Mouse (Mus musculus): ENCODE measurements around the gene Catsper3. TPM values are rescaled to one million over a fixed set of nuclear protein-coding genes. Genes with fewer than 3 reads are reported as not detected.

The Catsper3 gene
- polyA plus RNA-seq, 1 experiment, result not detected

GRCm38 (mm10) chr13:55830833-55831721, 46.7 kb downstream of the Catsper3 start:
- 2% methylated on average over 60 of the region's 82 CpGs for WGBS
- peak overlapping the region; percentile 93 for H3K4me3 ChIP-seq (ENCODE audit: low read depth, low read length)
- TF ChIP-seq POLR2A (IDR thresholded peaks at IDR 0.05; ENCODE audit: low read depth, low read length), result no peak
- no peak for TF ChIP-seq CTCF (IDR thresholded peaks at IDR 0.05; ENCODE audit: extremely low read depth, insufficient read length, insufficient replicate concordance, low read depth, low read length)
- peaks cover 41% of the 10 kb centered on the region for H3K27me3 ChIP-seq (ENCODE audit: control insufficient read depth, insufficient read depth, low read length)
- H3K4me1 ChIP-seq (ENCODE audit: control insufficient read depth, insufficient read depth, insufficient read length, low read length), result peaks cover 10% of the 10 kb centered on the region
- H3K27ac ChIP-seq (ENCODE audit: insufficient read depth, low read depth, low read length), result no peak overlapping the region
- H3K36me3 ChIP-seq (ENCODE audit: control insufficient read depth, insufficient read depth, low read length), result peaks cover 3% of the 10 kb centered on the region; the same call in 1 of the 2 replicates

GRCm38 (mm10) chr13:55831722-55832160, 47.4 kb downstream of the Catsper3 start:
- 30% methylated on average over 25 of the region's 25 CpGs for WGBS
- Histone ChIP-seq H3K36me3 (ENCODE audit: control insufficient read depth, insufficient read depth, low read length) (no peaks in the 10 kb centered on the region), H3K4me1 (ENCODE audit: control insufficient read depth, insufficient read depth, insufficient read length, low read length) (peaks cover 10% of the 10 kb centered on the region), H3K27me3 (ENCODE audit: control insufficient read depth, insufficient read depth, low read length) (peaks cover 43% of the 10 kb centered on the region), H3K27ac (ENCODE audit: insufficient read depth, low read depth, low read length) (no peak overlapping the region), H3K4me3 (ENCODE audit: low read depth, low read length) (peak overlapping the region; percentile 93)
- TF ChIP-seq CTCF (IDR thresholded peaks at IDR 0.05; ENCODE audit: extremely low read depth, insufficient read length, insufficient replicate concordance, low read depth, low read length), result no peak

- Histone ChIP-seq H3K36me3 (ENCODE audit: control insufficient read depth, insufficient read depth, low read length) (no peaks in the 10 kb centered on the region), H3K27me3 (ENCODE audit: control insufficient read depth, insufficient read depth, low read length) (peaks cover 52% of the 10 kb centered on the region), H3K4me1 (ENCODE audit: control insufficient read depth, insufficient read depth, insufficient read length, low read length) (peaks cover 8% of the 10 kb centered on the region), H3K27ac (ENCODE audit: insufficient read depth, low read depth, low read length) (no peak overlapping the region), H3K4me3 (ENCODE audit: low read depth, low read length) (no peak overlapping the region)
- TF ChIP-seq CTCF (IDR thresholded peaks at IDR 0.05; ENCODE audit: extremely low read depth, insufficient read length, insufficient replicate concordance, low read depth, low read length), result no peak
- no peak for TF ChIP-seq POLR2A (IDR thresholded peaks at IDR 0.05; ENCODE audit: low read depth, low read length)
- WGBS, result 70% methylated on average over 1 of the region's 1 CpGs
Measured at GRCm38 (mm10) chr13:55832602-55833001, 48.2 kb downstream of the Catsper3 start.

GRCm38 (mm10) chr13:55833921-55834320, 49.6 kb downstream of the Catsper3 start:
- Histone ChIP-seq H3K27ac (ENCODE audit: insufficient read depth, low read depth, low read length) (no peak overlapping the region), H3K27me3 (ENCODE audit: control insufficient read depth, insufficient read depth, low read length) (peaks cover 52% of the 10 kb centered on the region), H3K4me1 (ENCODE audit: control insufficient read depth, insufficient read depth, insufficient read length, low read length) (peaks cover 7% of the 10 kb centered on the region), H3K4me3 (ENCODE audit: low read depth, low read length) (no peak overlapping the region), H3K36me3 (ENCODE audit: control insufficient read depth, insufficient read depth, low read length) (no peaks in the 10 kb centered on the region)
- WGBS, result 66% methylated on average over 7 of the region's 7 CpGs
- TF ChIP-seq CTCF (IDR thresholded peaks at IDR 0.05; ENCODE audit: extremely low read depth, insufficient read length, insufficient replicate concordance, low read depth, low read length) (no peak), POLR2A (IDR thresholded peaks at IDR 0.05; ENCODE audit: low read depth, low read length) (no peak)

- no peaks in the 10 kb centered on the region for H3K36me3 ChIP-seq (ENCODE audit: control insufficient read depth, insufficient read depth, low read length)
- peaks cover 52% of the 10 kb centered on the region for H3K27me3 ChIP-seq (ENCODE audit: control insufficient read depth, insufficient read depth, low read length)
- H3K4me1 ChIP-seq (ENCODE audit: control insufficient read depth, insufficient read depth, insufficient read length, low read length), result peaks cover 7% of the 10 kb centered on the region
- no peak overlapping the region for H3K27ac ChIP-seq (ENCODE audit: insufficient read depth, low read depth, low read length)
- TF ChIP-seq POLR2A (IDR thresholded peaks at IDR 0.05; ENCODE audit: low read depth, low read length), result no peak
- TF ChIP-seq CTCF (IDR thresholded peaks at IDR 0.05; ENCODE audit: extremely low read depth, insufficient read length, insufficient replicate concordance, low read depth, low read length), result no peak
- H3K4me3 ChIP-seq (ENCODE audit: low read depth, low read length), result no peak overlapping the region
- WGBS, result 73% methylated on average over 5 of the region's 5 CpGs
Measured at GRCm38 (mm10) chr13:55834667-55835066, 50.3 kb downstream of the Catsper3 start.

- 12% methylated on average over 33 of the region's 33 CpGs for WGBS
- Histone ChIP-seq H3K4me3 (ENCODE audit: low read depth, low read length) (peak overlapping the region; percentile 39), H3K27me3 (ENCODE audit: control insufficient read depth, insufficient read depth, low read length) (peaks cover 50% of the 10 kb centered on the region), H3K36me3 (ENCODE audit: control insufficient read depth, insufficient read depth, low read length) (no peaks in the 10 kb centered on the region), H3K4me1 (ENCODE audit: control insufficient read depth, insufficient read depth, insufficient read length, low read length) (peaks cover 7% of the 10 kb centered on the region), H3K27ac (ENCODE audit: insufficient read depth, low read depth, low read length) (no peak overlapping the region)
- TF ChIP-seq POLR2A (IDR thresholded peaks at IDR 0.05; ENCODE audit: low read depth, low read length) (no peak), CTCF (IDR thresholded peaks at IDR 0.05; ENCODE audit: extremely low read depth, insufficient read length, insufficient replicate concordance, low read depth, low read length) (no peak)
Measured at GRCm38 (mm10) chr13:55835548-55836097, 51.3 kb downstream of the Catsper3 start.

GRCm38 (mm10) chr13:55836142-55836625, 51.8 kb downstream of the Catsper3 start, which contains the start of gene Pitx1:
TSS of gene Pitx1 (minus strand) at chr13:55836192.
- Histone ChIP-seq H3K27me3 (ENCODE audit: control insufficient read depth, insufficient read depth, low read length) (peaks cover 44% of the 10 kb centered on the region), H3K27ac (ENCODE audit: insufficient read depth, low read depth, low read length) (no peak within 1 kb of the TSS), H3K4me1 (ENCODE audit: control insufficient read depth, insufficient read depth, insufficient read length, low read length) (peaks cover 7% of the 10 kb centered on the region), H3K4me3 (ENCODE audit: low read depth, low read length) (peak within 1 kb of the TSS; percentile 39), H3K36me3 (ENCODE audit: control insufficient read depth, insufficient read depth, low read length) (no peaks in the 10 kb centered on the region)
- WGBS, result 8% methylated on average over 36 of the region's 36 CpGs
- no peak for TF ChIP-seq POLR2A (IDR thresholded peaks at IDR 0.05; ENCODE audit: low read depth, low read length)
- TF ChIP-seq CTCF (IDR thresholded peaks at IDR 0.05; ENCODE audit: extremely low read depth, insufficient read length, insufficient replicate concordance, low read depth, low read length), result no peak

Measured in small intestine, adult 2 months (tissue).